Mouse (Mus musculus): Measurements from ENCODE around the gene Urb1. TPM values are rescaled to one million over a fixed set of nuclear protein-coding genes. Genes with fewer than 3 reads are reported as not detected.

Urb1 gene
- polyA plus RNA-seq, 1 experiment = 2.7 TPM

- Histone ChIP-seq H3K36me3 (ENCODE audit: control insufficient read depth, insufficient read depth, low read length) (no peaks in the 10 kb centered on the region; the same call in 1 of the 2 replicates), H3K4me1 (ENCODE audit: control insufficient read depth, insufficient read depth, low read length) (no peaks in the 10 kb centered on the region), H3K27ac (ENCODE audit: insufficient read depth, low read depth, low read length) (no peak overlapping the region), H3K27me3 (replicated peaks; ENCODE audit: control insufficient read depth, insufficient read depth, low read length) (no peaks in the 10 kb centered on the region), H3K4me3 (ENCODE audit: insufficient read depth, low read depth, low read length) (no peak overlapping the region)
- DNase-seq = no peak
- TF ChIP-seq CTCF (conservative IDR thresholded peaks at IDR 0.05; ENCODE audit: insufficient read depth, insufficient read length, low read depth, low read length) = no peak
- TF ChIP-seq POLR2A (IDR thresholded peaks at IDR 0.05; ENCODE audit: low read depth, low read length) = no peak
- 70% methylated on average over 5 of the region's 5 CpGs for WGBS
Observed at GRCm38 (mm10) chr16:90792066-90792465, 18.1 kb downstream of the Urb1 start.

GRCm38 (mm10) chr16:90790946-90791345, 19.3 kb downstream of the Urb1 start:
- Histone ChIP-seq H3K27me3 (replicated peaks; ENCODE audit: control insufficient read depth, insufficient read depth, low read length) (no peaks in the 10 kb centered on the region), H3K27ac (ENCODE audit: insufficient read depth, low read depth, low read length) (no peak overlapping the region), H3K36me3 (ENCODE audit: control insufficient read depth, insufficient read depth, low read length) (no peaks in the 10 kb centered on the region; the same call in 1 of the 2 replicates), H3K4me3 (ENCODE audit: insufficient read depth, low read depth, low read length) (no peak overlapping the region), H3K4me1 (ENCODE audit: control insufficient read depth, insufficient read depth, low read length) (no peaks in the 10 kb centered on the region)
- TF ChIP-seq CTCF (conservative IDR thresholded peaks at IDR 0.05; ENCODE audit: insufficient read depth, insufficient read length, low read depth, low read length) (no peak), POLR2A (IDR thresholded peaks at IDR 0.05; ENCODE audit: low read depth, low read length) (no peak)
- 75% methylated on average over 6 of the region's 6 CpGs for WGBS
- peak; percentile 12 for DNase-seq

GRCm38 (mm10) chr16:90788580-90788979, 21.6 kb downstream of the Urb1 start:
- no peaks in the 10 kb centered on the region; the same call in 1 of the 2 replicates for H3K36me3 ChIP-seq (ENCODE audit: control insufficient read depth, insufficient read depth, low read length)
- DNase-seq = no peak
- no peaks in the 10 kb centered on the region for H3K4me1 ChIP-seq (ENCODE audit: control insufficient read depth, insufficient read depth, low read length)
- TF ChIP-seq POLR2A (IDR thresholded peaks at IDR 0.05; ENCODE audit: low read depth, low read length) (no peak), CTCF (conservative IDR thresholded peaks at IDR 0.05; ENCODE audit: insufficient read depth, insufficient read length, low read depth, low read length) (no peak)
- no peak overlapping the region for H3K4me3 ChIP-seq (ENCODE audit: insufficient read depth, low read depth, low read length)
- H3K27ac ChIP-seq (ENCODE audit: insufficient read depth, low read depth, low read length) = no peak overlapping the region
- 94% methylated on average over 6 of the region's 6 CpGs for WGBS
- H3K27me3 ChIP-seq (replicated peaks; ENCODE audit: control insufficient read depth, insufficient read depth, low read length) = no peaks in the 10 kb centered on the region

- DNase-seq = no peak
- Histone ChIP-seq H3K27me3 (replicated peaks; ENCODE audit: control insufficient read depth, insufficient read depth, low read length) (no peaks in the 10 kb centered on the region), H3K27ac (ENCODE audit: insufficient read depth, low read depth, low read length) (no peak overlapping the region), H3K4me1 (ENCODE audit: control insufficient read depth, insufficient read depth, low read length) (no peaks in the 10 kb centered on the region), H3K4me3 (ENCODE audit: insufficient read depth, low read depth, low read length) (no peak overlapping the region), H3K36me3 (ENCODE audit: control insufficient read depth, insufficient read depth, low read length) (no peaks in the 10 kb centered on the region)
- 78% methylated on average over 4 of the region's 4 CpGs for WGBS
- TF ChIP-seq CTCF (conservative IDR thresholded peaks at IDR 0.05; ENCODE audit: insufficient read depth, insufficient read length, low read depth, low read length) (no peak), POLR2A (IDR thresholded peaks at IDR 0.05; ENCODE audit: low read depth, low read length) (no peak)
Observed at GRCm38 (mm10) chr16:90785257-90785656, 25.0 kb downstream of the Urb1 start.

GRCm38 (mm10) chr16:90783302-90783701, 26.9 kb downstream of the Urb1 start:
- Histone ChIP-seq H3K4me3 (ENCODE audit: insufficient read depth, low read depth, low read length) (no peak overlapping the region), H3K27me3 (replicated peaks; ENCODE audit: control insufficient read depth, insufficient read depth, low read length) (no peaks in the 10 kb centered on the region), H3K27ac (ENCODE audit: insufficient read depth, low read depth, low read length) (no peak overlapping the region), H3K36me3 (ENCODE audit: control insufficient read depth, insufficient read depth, low read length) (no peaks in the 10 kb centered on the region), H3K4me1 (ENCODE audit: control insufficient read depth, insufficient read depth, low read length) (no peaks in the 10 kb centered on the region)
- DNase-seq = peak; percentile 41
- WGBS = 83% methylated on average over 11 of the region's 11 CpGs
- no peak for TF ChIP-seq CTCF (conservative IDR thresholded peaks at IDR 0.05; ENCODE audit: insufficient read depth, insufficient read length, low read depth, low read length)
- no peak for TF ChIP-seq POLR2A (IDR thresholded peaks at IDR 0.05; ENCODE audit: low read depth, low read length)

- no peak for TF ChIP-seq POLR2A (IDR thresholded peaks at IDR 0.05; ENCODE audit: low read depth, low read length)
- TF ChIP-seq CTCF (conservative IDR thresholded peaks at IDR 0.05; ENCODE audit: insufficient read depth, insufficient read length, low read depth, low read length) = no peak
- no peaks in the 10 kb centered on the region for H3K4me1 ChIP-seq (ENCODE audit: control insufficient read depth, insufficient read depth, low read length)
- H3K36me3 ChIP-seq (ENCODE audit: control insufficient read depth, insufficient read depth, low read length) = 0 out of 2 replicates have a peak, but pooled peaks cover 2% of the 10 kb centered on the region
- no peak for DNase-seq
- no peak overlapping the region for H3K4me3 ChIP-seq (ENCODE audit: insufficient read depth, low read depth, low read length)
- WGBS = 62% methylated on average over 11 of the region's 11 CpGs
- H3K27me3 ChIP-seq (replicated peaks; ENCODE audit: control insufficient read depth, insufficient read depth, low read length) = no peaks in the 10 kb centered on the region
- no peak overlapping the region for H3K27ac ChIP-seq (ENCODE audit: insufficient read depth, low read depth, low read length)
Observed at GRCm38 (mm10) chr16:90779783-90780182, 30.4 kb downstream of the Urb1 start.

GRCm38 (mm10) chr16:90775946-90776520, 34.2 kb downstream of the Urb1 start:
- Histone ChIP-seq H3K4me1 (ENCODE audit: control insufficient read depth, insufficient read depth, low read length) (no peaks in the 10 kb centered on the region), H3K4me3 (ENCODE audit: insufficient read depth, low read depth, low read length) (no peak overlapping the region), H3K27ac (ENCODE audit: insufficient read depth, low read depth, low read length) (no peak overlapping the region), H3K36me3 (ENCODE audit: control insufficient read depth, insufficient read depth, low read length) (peaks cover 4% of the 10 kb centered on the region; the same call in 1 of the 2 replicates), H3K27me3 (replicated peaks; ENCODE audit: control insufficient read depth, insufficient read depth, low read length) (no peaks in the 10 kb centered on the region)
- TF ChIP-seq CTCF (conservative IDR thresholded peaks at IDR 0.05; ENCODE audit: insufficient read depth, insufficient read length, low read depth, low read length) (no peak), POLR2A (IDR thresholded peaks at IDR 0.05; ENCODE audit: low read depth, low read length) (no peak)
- WGBS = 85% methylated on average over 10 of the region's 10 CpGs
- no peak for DNase-seq

All from kidney, adult 2 months (tissue).